Mouse (Mus musculus) forebrain, embryonic 10.5 days (tissue): ENCODE results near the gene Ngdn. TPM values are rescaled to one million over a fixed set of nuclear protein-coding genes. Genes with fewer than 3 reads are reported as not detected.

ENCODE experiments used
- DNase-seq: peaks from one replicate; pipeline ENCODE4 v3.0.0-alpha.2; 2017; ENCODE audit warnings: low spot score; ENCODE audit errors: extremely low spot score
- H3K27ac ChIP-seq: fragments of 300-500 bp; sonication (generic); 2 replicates; pipeline ENCODE4 v1.5.1; 2016; ENCODE audit warnings: mild to moderate bottlenecking
- H3K27me3 ChIP-seq: fragments of 300-500 bp; sonication (generic); 2 replicates; pipeline ENCODE4 v1.6.1; 2016; ENCODE audit warnings: mild to moderate bottlenecking; ENCODE audit not compliant: poor library complexity, severe bottlenecking
- H3K36me3 ChIP-seq: fragments of 300-500 bp; sonication (generic); replicated peaks from 2 replicates; pipeline ENCODE4 v1.6.1; 2016; ENCODE audit warnings: mild to moderate bottlenecking, moderate library complexity
- H3K4me1 ChIP-seq: fragments of 300-500 bp; sonication (generic); 2 replicates; pipeline ENCODE4 v1.6.1; 2016
- H3K4me3 ChIP-seq: fragments of 300-500 bp; sonication (generic); 2 replicates; pipeline ENCODE4 v1.5.1; 2016; ENCODE audit warnings: mild to moderate bottlenecking, moderate library complexity
- H3K9me3 ChIP-seq: fragments of 300-500 bp; sonication (generic); 2 replicates; pipeline ENCODE4 v1.6.1; 2016; ENCODE audit warnings: mild to moderate bottlenecking, moderate library complexity
- WGBS: fragments of 180-500 bp; shearing (Covaris S2); methylation state at CpG from one replicate; pipeline ENCODE4 v1.1.7; 2016; 5-methylcytosine and 5-hydroxymethylcytosine counted together
- polyA plus RNA-seq: library from polyadenylated mRNA; unstranded; fragments of >200 nt; fragmentation: Nextera tagmentation; extraction: Ambion mirVana; gene quantifications from 2 replicates; pipeline ENCODE4 v1.2.1, GENCODE M21; 2016

Ngdn gene
- polyA plus RNA-seq, 1 experiment from 2014 or later, result 102 TPM

GRCm38 (mm10) chr14:55053708-55054190, 38.5 kb downstream of the Ngdn start:
- no peaks in the 10 kb centered on the region for H3K36me3 ChIP-seq
- 88% methylated on average over 17 of the region's 17 CpGs for WGBS
- H3K27ac ChIP-seq, result no peak overlapping the region
- H3K27me3 ChIP-seq, result peaks cover 10% of the 10 kb centered on the region; the same call in 1 of the 2 replicates
- peaks cover 24% of the 10 kb centered on the region for H3K4me1 ChIP-seq
- DNase-seq, result no peak
- no peak overlapping the region for H3K4me3 ChIP-seq
- 0 out of 2 replicates have a peak, but pooled peaks cover 3% of the 10 kb centered on the region for H3K9me3 ChIP-seq

DNA sequence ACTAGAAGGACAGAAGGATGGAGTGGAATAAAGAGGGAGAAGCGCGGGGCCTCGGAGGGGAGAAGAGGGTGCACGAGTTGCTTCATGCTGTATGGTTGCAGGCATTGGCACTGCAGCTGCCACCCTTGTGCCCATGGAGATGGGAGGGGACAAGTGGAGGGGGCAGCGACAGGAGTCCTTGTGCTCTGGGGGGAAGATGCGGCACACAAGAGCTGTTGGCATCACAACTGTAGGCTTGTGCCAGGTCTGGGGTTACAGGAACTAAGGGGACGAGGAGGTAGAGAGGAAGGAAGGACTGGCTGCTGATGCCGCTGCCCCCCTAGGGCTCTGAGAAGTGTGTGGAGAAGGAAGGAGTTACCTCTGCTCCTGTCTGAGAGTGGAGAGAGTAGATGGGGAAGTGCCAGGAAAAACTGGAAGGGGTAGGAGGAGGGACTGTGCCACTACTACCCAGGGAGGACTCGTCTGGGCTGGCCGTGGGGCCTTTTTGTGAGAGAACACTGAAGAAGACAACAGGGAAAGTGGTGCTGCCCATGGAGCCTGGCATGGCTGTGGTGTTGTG, 39.0 kb downstream of the Ngdn start:
- H3K36me3 ChIP-seq, result no peaks in the 10 kb centered on the region
- no peak for DNase-seq
- peaks cover 22% of the 10 kb centered on the region for H3K4me1 ChIP-seq
- no peak overlapping the region for H3K27ac ChIP-seq
- H3K4me3 ChIP-seq, result no peak overlapping the region
- WGBS, result 88% methylated on average over 10 of the region's 10 CpGs
- 0 out of 2 replicates have a peak, but pooled peaks cover 3% of the 10 kb centered on the region for H3K9me3 ChIP-seq
- peaks cover 10% of the 10 kb centered on the region; the same call in 1 of the 2 replicates for H3K27me3 ChIP-seq

GRCm38 (mm10) chr14:55055167-55055834, 40.0 kb downstream of the Ngdn start:
- WGBS, result 79% methylated on average over 11 of the region's 11 CpGs
- Histone ChIP-seq H3K9me3 (0 out of 2 replicates have a peak, but pooled peaks cover 3% of the 10 kb centered on the region), H3K36me3 (no peaks in the 10 kb centered on the region), H3K27ac (no peak overlapping the region), H3K4me3 (no peak overlapping the region), H3K4me1 (peaks cover 22% of the 10 kb centered on the region), H3K27me3 (peaks cover 10% of the 10 kb centered on the region; the same call in 1 of the 2 replicates)
- DNase-seq, result no peak

DNA sequence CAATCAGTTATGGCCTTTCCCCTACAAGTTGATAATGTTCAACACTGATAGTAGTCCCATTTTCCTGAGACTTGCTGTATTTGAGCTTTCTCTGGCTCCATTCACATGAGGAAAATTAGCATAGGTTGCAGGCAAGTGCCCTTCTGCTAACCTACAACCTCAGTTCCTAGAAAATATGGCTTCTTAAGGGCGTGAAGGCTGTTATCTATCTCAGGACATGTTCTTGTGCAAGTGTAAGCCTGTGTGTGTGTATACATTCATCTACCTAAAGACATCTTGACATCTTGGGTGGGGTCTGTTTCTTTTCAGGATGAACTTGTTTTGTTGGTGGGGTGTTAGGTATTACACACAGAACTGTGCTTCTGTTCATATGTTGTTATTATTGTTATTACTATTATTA, 43.8 kb downstream of the Ngdn start:
- peaks cover 36% of the 10 kb centered on the region for H3K4me1 ChIP-seq
- H3K9me3 ChIP-seq, result 0 out of 2 replicates have a peak, but pooled peaks cover 3% of the 10 kb centered on the region
- H3K36me3 ChIP-seq, result peaks cover 13% of the 10 kb centered on the region
- no peak overlapping the region for H3K4me3 ChIP-seq
- peaks cover 22% of the 10 kb centered on the region for H3K27me3 ChIP-seq
- no peak for DNase-seq
- H3K27ac ChIP-seq, result no peak overlapping the region
- 93% methylated on average over 1 of the region's 1 CpGs for WGBS

DNA sequence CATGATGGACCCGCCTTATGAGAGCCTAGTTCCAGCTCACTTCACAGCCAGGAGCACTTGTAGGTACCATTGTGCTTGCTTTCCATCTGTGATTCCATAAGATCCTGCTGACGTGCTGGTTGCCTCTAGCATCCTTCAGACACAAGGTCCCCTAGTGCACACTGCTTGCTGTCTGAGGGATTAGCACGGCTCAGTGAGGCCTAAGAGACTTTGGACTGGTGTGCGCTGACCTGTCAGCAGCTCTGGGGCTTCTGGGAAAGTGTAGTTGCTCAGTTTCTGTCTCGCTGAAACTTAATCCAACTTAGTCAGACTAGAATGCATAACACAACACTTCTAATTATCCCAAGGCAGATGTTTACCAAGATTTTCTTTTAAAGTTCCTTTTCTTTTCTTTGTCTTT, 44.7 kb downstream of the Ngdn start:
- H3K36me3 ChIP-seq, result peaks cover 22% of the 10 kb centered on the region
- H3K27me3 ChIP-seq, result peaks cover 25% of the 10 kb centered on the region
- H3K27ac ChIP-seq, result peak overlapping the region; percentile 53
- H3K4me1 ChIP-seq, result peaks cover 36% of the 10 kb centered on the region
- 0 out of 2 replicates have a peak, but pooled peaks cover 3% of the 10 kb centered on the region for H3K9me3 ChIP-seq
- 37% methylated on average over 5 of the region's 5 CpGs for WGBS
- H3K4me3 ChIP-seq, result no peak overlapping the region
- no peak for DNase-seq

GRCm38 (mm10) chr14:55061845-55062244, 46.6 kb downstream of the Ngdn start:
- WGBS, result 39% methylated on average over 7 of the region's 7 CpGs
- H3K36me3 ChIP-seq, result peaks cover 41% of the 10 kb centered on the region
- peaks cover 35% of the 10 kb centered on the region for H3K27me3 ChIP-seq
- peaks cover 36% of the 10 kb centered on the region for H3K4me1 ChIP-seq
- no peak overlapping the region for H3K4me3 ChIP-seq
- DNase-seq, result no peak
- 0 out of 2 replicates have a peak, but pooled peaks cover 3% of the 10 kb centered on the region for H3K9me3 ChIP-seq
- H3K27ac ChIP-seq, result peak overlapping the region; percentile 59; the same call in 1 of the 2 replicates

DNA sequence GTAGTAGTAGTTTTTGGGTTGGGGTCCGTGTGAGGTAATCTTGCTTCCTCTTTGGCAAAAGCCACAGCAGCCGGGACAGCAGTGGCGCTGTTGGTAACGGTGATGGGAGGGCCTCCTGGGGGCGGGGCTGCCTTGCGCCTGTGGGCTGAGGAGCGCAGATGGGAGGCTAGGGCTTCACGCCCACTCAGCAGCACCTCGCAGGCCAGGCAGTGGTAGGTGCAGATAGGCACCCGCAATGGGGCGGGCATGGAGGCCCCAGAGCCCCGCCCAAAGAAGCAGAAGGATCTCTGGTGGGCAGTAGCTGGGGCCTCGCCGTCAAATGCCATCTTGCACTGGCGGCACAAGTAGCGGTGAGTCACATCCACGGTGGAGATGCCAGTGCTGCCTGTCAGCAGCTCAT, 47.4 kb downstream of the Ngdn start:
- Histone ChIP-seq H3K4me3 (peak overlapping the region; percentile 23), H3K9me3 (0 out of 2 replicates have a peak, but pooled peaks cover 2% of the 10 kb centered on the region), H3K27me3 (peaks cover 35% of the 10 kb centered on the region), H3K27ac (0 out of 2 replicates have a peak overlapping the region, but pooled peaks have one; percentile 51), H3K36me3 (peaks cover 49% of the 10 kb centered on the region), H3K4me1 (peaks cover 36% of the 10 kb centered on the region)
- 34% methylated on average over 17 of the region's 17 CpGs for WGBS
- DNase-seq, result no peak

DNA sequence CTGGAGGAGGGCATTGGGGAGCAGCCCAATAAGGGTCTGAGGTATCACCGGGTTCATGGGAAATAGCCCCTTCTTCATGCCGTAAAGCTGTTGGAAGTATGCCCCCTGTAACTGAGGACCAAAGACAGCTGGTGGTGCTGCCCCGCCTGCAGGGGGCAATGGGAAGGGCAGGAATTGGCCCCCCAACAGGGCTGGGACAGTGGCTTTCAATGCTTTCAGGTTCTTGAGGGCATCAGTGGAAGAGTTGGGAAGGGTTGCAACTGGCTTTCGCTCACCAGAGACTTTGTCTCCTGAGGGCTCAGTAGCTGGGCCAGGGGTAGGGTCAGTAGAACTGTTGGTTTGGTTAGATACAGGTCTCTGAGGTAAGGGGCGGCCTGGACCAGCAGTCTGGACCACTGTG, 47.9 kb downstream of the Ngdn start:
- H3K27me3 ChIP-seq, result peaks cover 35% of the 10 kb centered on the region
- DNase-seq, result no peak
- H3K27ac ChIP-seq, result 0 out of 2 replicates have a peak overlapping the region, but pooled peaks have one; percentile 51
- no peak overlapping the region for H3K4me3 ChIP-seq
- peaks cover 36% of the 10 kb centered on the region for H3K4me1 ChIP-seq
- no peaks in the 10 kb centered on the region for H3K9me3 ChIP-seq
- peaks cover 54% of the 10 kb centered on the region for H3K36me3 ChIP-seq
- 88% methylated on average over 5 of the region's 5 CpGs for WGBS

- Histone ChIP-seq H3K4me3 (no peak overlapping the region), H3K4me1 (peaks cover 36% of the 10 kb centered on the region), H3K27ac (no peak overlapping the region), H3K27me3 (peaks cover 35% of the 10 kb centered on the region), H3K9me3 (no peaks in the 10 kb centered on the region), H3K36me3 (peaks cover 61% of the 10 kb centered on the region)
- DNase-seq, result no peak
- 88% methylated on average over 22 of the region's 22 CpGs for WGBS
These were observed 48.5 kb downstream of the Ngdn start for GRCm38 (mm10) chr14:55063581-55064381.

DNA sequence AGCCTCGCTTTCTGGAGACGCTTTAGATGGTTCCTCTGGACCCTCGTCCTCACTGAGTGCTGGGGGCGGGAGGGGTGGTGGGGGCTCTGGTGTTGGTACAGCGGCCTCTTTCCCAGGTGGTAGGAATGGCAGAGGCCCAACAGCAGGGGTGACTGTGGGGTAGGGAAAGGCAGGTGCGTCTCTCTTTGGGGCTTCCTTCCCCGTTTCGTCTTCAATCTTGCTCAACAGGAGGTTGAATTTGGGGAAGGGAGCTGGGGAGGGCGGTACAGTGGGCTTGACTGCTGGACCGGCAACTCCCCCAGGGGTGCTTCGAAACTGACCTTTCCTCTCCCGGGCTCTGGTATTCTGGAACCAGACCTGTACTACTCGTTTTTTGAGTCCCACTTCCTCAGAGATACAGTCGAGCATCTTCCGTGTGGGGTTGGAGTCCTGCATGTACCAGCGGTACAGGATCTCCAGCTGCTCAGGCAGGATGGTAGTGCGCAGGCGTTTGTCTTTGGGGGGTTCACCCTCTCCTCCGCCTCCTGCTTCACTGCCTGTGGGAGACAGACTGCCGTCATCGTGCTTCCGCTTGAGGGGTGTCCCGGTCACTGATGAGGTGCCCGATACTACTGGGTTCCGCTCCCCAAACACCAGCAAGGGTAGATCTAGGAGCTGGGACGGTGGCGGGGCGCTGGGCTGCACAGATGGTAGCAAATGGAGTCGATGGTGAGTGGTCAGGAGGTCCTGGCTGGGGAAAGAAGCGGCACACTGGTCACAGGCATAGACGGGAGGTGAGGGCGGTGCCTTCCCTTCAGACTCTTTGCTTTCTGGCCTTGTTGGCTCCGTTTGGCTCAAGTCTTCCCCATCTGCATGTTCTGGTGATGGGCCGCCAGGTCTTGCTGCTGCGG, 49.5 kb downstream of the Ngdn start:
- Histone ChIP-seq H3K27me3 (peaks cover 35% of the 10 kb centered on the region), H3K4me3 (no peak overlapping the region), H3K27ac (no peak overlapping the region), H3K36me3 (peaks cover 70% of the 10 kb centered on the region), H3K9me3 (no peaks in the 10 kb centered on the region), H3K4me1 (peaks cover 33% of the 10 kb centered on the region)
- no peak for DNase-seq
- 83% methylated on average over 35 of the region's 35 CpGs for WGBS

- 92% methylated on average over 13 of the region's 13 CpGs for WGBS
- Histone ChIP-seq H3K27ac (no peak overlapping the region), H3K9me3 (no peaks in the 10 kb centered on the region), H3K36me3 (peaks cover 77% of the 10 kb centered on the region), H3K4me1 (peaks cover 26% of the 10 kb centered on the region), H3K4me3 (no peak overlapping the region), H3K27me3 (peaks cover 39% of the 10 kb centered on the region)
- DNase-seq, result no peak
These were observed 50.1 kb downstream of the Ngdn start for GRCm38 (mm10) chr14:55065391-55065790.

GRCm38 (mm10) chr14:55066042-55066441, 50.8 kb downstream of the Ngdn start:
- Histone ChIP-seq H3K36me3 (peaks cover 83% of the 10 kb centered on the region), H3K4me3 (no peak overlapping the region), H3K4me1 (peaks cover 26% of the 10 kb centered on the region), H3K9me3 (no peaks in the 10 kb centered on the region), H3K27me3 (peaks cover 46% of the 10 kb centered on the region), H3K27ac (no peak overlapping the region)
- 92% methylated on average over 8 of the region's 8 CpGs for WGBS
- no peak for DNase-seq
